Mouse (Mus musculus) hindbrain, embryonic 15.5 days (tissue): Measurements from ENCODE around the gene Hs6st3. TPM values are rescaled to one million over a fixed set of nuclear protein-coding genes. Genes with fewer than 3 reads are reported as not detected.
A peak's percentile ranks its signal among the peaks of the same experiment; 100 is the strongest.

ENCODE experiments used
- ATAC-seq: fragments of 200-750 bp; cut with Nextera tagmentation; 2 replicates; pipeline ENCODE4 v1.8.0; 2017; ENCODE audit warnings: low read depth, moderate number of reproducible peaks, moderate TSS enrichment; ENCODE audit not compliant: low FRiP score
- H3K27ac ChIP-seq: fragments of 300-500 bp; sonication (generic); replicated peaks from 2 replicates; pipeline ENCODE4 v1.5.1; 2015; ENCODE audit warnings: mild to moderate bottlenecking, inconsistent platforms
- H3K27me3 ChIP-seq: fragments of 300-500 bp; sonication (generic); 2 replicates; pipeline ENCODE4 v1.6.1; 2015; ENCODE audit warnings: control low read depth, inconsistent platforms
- H3K36me3 ChIP-seq: fragments of 300-500 bp; sonication (generic); 2 replicates; pipeline ENCODE4 v1.6.1; 2015; ENCODE audit warnings: control low read depth, inconsistent platforms
- H3K4me1 ChIP-seq: fragments of 300-500 bp; sonication (generic); replicated peaks from 2 replicates; pipeline ENCODE4 v1.6.1; 2015; ENCODE audit warnings: control low read depth, inconsistent platforms
- H3K4me2 ChIP-seq: fragments of 300-500 bp; sonication (generic); 2 replicates; pipeline ENCODE4 v1.6.1; 2015; ENCODE audit warnings: moderate library complexity, mild to moderate bottlenecking, inconsistent platforms
- H3K4me3 ChIP-seq: fragments of 300-500 bp; sonication (generic); 2 replicates; pipeline ENCODE4 v1.5.1; 2015; ENCODE audit warnings: mild to moderate bottlenecking, inconsistent platforms
- H3K9ac ChIP-seq: fragments of 300-500 bp; sonication (generic); 2 replicates; pipeline ENCODE4 v1.6.1; 2015; ENCODE audit warnings: inconsistent platforms
- H3K9me3 ChIP-seq: fragments of 300-500 bp; sonication (generic); 2 replicates; pipeline ENCODE4 v1.6.1; 2016; ENCODE audit warnings: control low read depth, inconsistent platforms
- WGBS: fragments of 180-500 bp; shearing (Covaris S2); methylation state at CpG from one replicate; pipeline ENCODE4 v1.1.7; 2015; 5-methylcytosine and 5-hydroxymethylcytosine counted together
- polyA plus RNA-seq: library from polyadenylated mRNA; unstranded; fragments of >200 nt; fragmentation: Nextera tagmentation; extraction: Ambion mirVana; gene quantifications from 2 replicates; pipeline ENCODE4 v1.2.1, GENCODE M21; 2015

Hs6st3 gene
- polyA plus RNA-seq, 1 experiment from 2014 or later = 3.0 TPM

GRCm38 (mm10) chr14:119466899-119467588 is 328.9 kb downstream of the Hs6st3 start:
- Histone ChIP-seq H3K27me3 (no peaks in the 10 kb centered on the region), H3K4me3 (no peak overlapping the region), H3K27ac (no peak overlapping the region), H3K4me2 (no peak overlapping the region), H3K36me3 (no peaks in the 10 kb centered on the region), H3K9ac (no peak overlapping the region), H3K4me1 (no peaks in the 10 kb centered on the region), H3K9me3 (no peaks in the 10 kb centered on the region)
- 71% methylated on average over 5 of the region's 5 CpGs for WGBS
- ATAC-seq = no peak

- Histone ChIP-seq H3K27me3 (no peaks in the 10 kb centered on the region), H3K4me2 (no peak overlapping the region), H3K9me3 (no peaks in the 10 kb centered on the region), H3K4me1 (no peaks in the 10 kb centered on the region), H3K36me3 (no peaks in the 10 kb centered on the region), H3K9ac (no peak overlapping the region), H3K27ac (no peak overlapping the region), H3K4me3 (no peak overlapping the region)
- 91% methylated on average over 9 of the region's 9 CpGs for WGBS
- ATAC-seq = no peak
Measured at GRCm38 (mm10) chr14:119476582-119476981, 338.4 kb downstream of the Hs6st3 start.

- no peak overlapping the region for H3K4me2 ChIP-seq
- no peaks in the 10 kb centered on the region for H3K4me1 ChIP-seq
- H3K27me3 ChIP-seq = no peaks in the 10 kb centered on the region
- H3K9me3 ChIP-seq = no peaks in the 10 kb centered on the region
- H3K9ac ChIP-seq = no peak overlapping the region
- no peaks in the 10 kb centered on the region for H3K36me3 ChIP-seq
- 69% methylated on average over 4 of the region's 4 CpGs for WGBS
- H3K27ac ChIP-seq = no peak overlapping the region
- no peak for ATAC-seq
- H3K4me3 ChIP-seq = no peak overlapping the region
Measured at GRCm38 (mm10) chr14:119477836-119478235, 339.7 kb downstream of the Hs6st3 start.

- H3K9ac ChIP-seq = no peak overlapping the region
- no peaks in the 10 kb centered on the region for H3K9me3 ChIP-seq
- WGBS = 83% methylated on average over 5 of the region's 5 CpGs
- H3K27ac ChIP-seq = no peak overlapping the region
- H3K36me3 ChIP-seq = no peaks in the 10 kb centered on the region
- H3K27me3 ChIP-seq = no peaks in the 10 kb centered on the region
- H3K4me3 ChIP-seq = no peak overlapping the region
- no peak overlapping the region for H3K4me2 ChIP-seq
- no peaks in the 10 kb centered on the region for H3K4me1 ChIP-seq
- no peak for ATAC-seq
Measured at GRCm38 (mm10) chr14:119488978-119489703, 351.0 kb downstream of the Hs6st3 start.

- WGBS = 60% methylated on average over 5 of the region's 5 CpGs
- H3K9ac ChIP-seq = no peak overlapping the region
- no peak overlapping the region for H3K4me2 ChIP-seq
- no peaks in the 10 kb centered on the region for H3K9me3 ChIP-seq
- no peak overlapping the region for H3K4me3 ChIP-seq
- H3K36me3 ChIP-seq = no peaks in the 10 kb centered on the region
- no peak overlapping the region for H3K27ac ChIP-seq
- H3K4me1 ChIP-seq = no peaks in the 10 kb centered on the region
- no peaks in the 10 kb centered on the region for H3K27me3 ChIP-seq
- ATAC-seq = no peak
Measured at GRCm38 (mm10) chr14:119520632-119521031, 382.5 kb downstream of the Hs6st3 start.

- no peak overlapping the region for H3K27ac ChIP-seq
- H3K4me3 ChIP-seq = no peak overlapping the region
- H3K9me3 ChIP-seq = no peaks in the 10 kb centered on the region
- no peak overlapping the region for H3K9ac ChIP-seq
- no peak overlapping the region for H3K4me2 ChIP-seq
- ATAC-seq = no peak
- H3K27me3 ChIP-seq = no peaks in the 10 kb centered on the region
- 93% methylated on average over 1 of the region's 1 CpGs for WGBS
- H3K36me3 ChIP-seq = no peaks in the 10 kb centered on the region
- H3K4me1 ChIP-seq = no peaks in the 10 kb centered on the region
Measured at GRCm38 (mm10) chr14:119521056-119521455, 382.9 kb downstream of the Hs6st3 start.

- H3K9ac ChIP-seq = no peak overlapping the region
- WGBS = 64% methylated on average over 13 of the region's 13 CpGs
- no peak overlapping the region for H3K27ac ChIP-seq
Measured at GRCm38 (mm10) chr14:119532889-119533546, 394.9 kb downstream of the Hs6st3 start.

GRCm38 (mm10) chr14:119540505-119540904 is 402.4 kb downstream of the Hs6st3 start:
- no peaks in the 10 kb centered on the region for H3K4me1 ChIP-seq
- no peaks in the 10 kb centered on the region for H3K27me3 ChIP-seq
- H3K36me3 ChIP-seq = no peaks in the 10 kb centered on the region
- no peak overlapping the region for H3K27ac ChIP-seq
- no peak overlapping the region for H3K4me3 ChIP-seq
- no peak overlapping the region for H3K9ac ChIP-seq
- WGBS = 90% methylated on average over 5 of the region's 5 CpGs
- no peaks in the 10 kb centered on the region for H3K9me3 ChIP-seq
- no peak for ATAC-seq
- no peak overlapping the region for H3K4me2 ChIP-seq

More at GRCm38 (mm10) chr14:119532889-119533546, 394.9 kb downstream of the Hs6st3 start:
- Histone ChIP-seq H3K9me3 (no peaks in the 10 kb centered on the region), H3K4me3 (no peak overlapping the region), H3K36me3 (no peaks in the 10 kb centered on the region), H3K27me3 (no peaks in the 10 kb centered on the region), H3K4me2 (peak overlapping the region; percentile 28), H3K4me1 (no peaks in the 10 kb centered on the region; the same call in 1 of the 2 replicates)
- ATAC-seq = no peak

GRCm38 (mm10) chr14:119544596-119544995 is 406.5 kb downstream of the Hs6st3 start:
- H3K9ac ChIP-seq = no peak overlapping the region

GRCm38 (mm10) chr14:119558356-119558755 is 420.2 kb downstream of the Hs6st3 start:
- Histone ChIP-seq H3K36me3 (no peaks in the 10 kb centered on the region), H3K4me1 (0 out of 2 replicates have a peak, but pooled peaks cover 4% of the 10 kb centered on the region), H3K4me3 (no peak overlapping the region), H3K4me2 (no peak overlapping the region), H3K9ac (no peak overlapping the region), H3K27ac (no peak overlapping the region), H3K27me3 (no peaks in the 10 kb centered on the region), H3K9me3 (no peaks in the 10 kb centered on the region)
- WGBS = 89% methylated on average over 4 of the region's 4 CpGs
- no peak for ATAC-seq

More at GRCm38 (mm10) chr14:119544596-119544995, 406.5 kb downstream of the Hs6st3 start:
- no peak overlapping the region for H3K27ac ChIP-seq
- no peaks in the 10 kb centered on the region for H3K9me3 ChIP-seq
- WGBS = 80% methylated on average over 3 of the region's 3 CpGs
- no peaks in the 10 kb centered on the region for H3K36me3 ChIP-seq
- no peaks in the 10 kb centered on the region for H3K27me3 ChIP-seq
- no peaks in the 10 kb centered on the region for H3K4me1 ChIP-seq
- ATAC-seq = no peak
- no peak overlapping the region for H3K4me2 ChIP-seq
- no peak overlapping the region for H3K4me3 ChIP-seq

- 0 out of 2 replicates have a peak overlapping the region, but pooled peaks have one; percentile 8 for H3K4me2 ChIP-seq
- H3K4me3 ChIP-seq = no peak overlapping the region
- no peaks in the 10 kb centered on the region for H3K27me3 ChIP-seq
- no peak overlapping the region for H3K9ac ChIP-seq
- no peak overlapping the region for H3K27ac ChIP-seq
- H3K36me3 ChIP-seq = no peaks in the 10 kb centered on the region
- ATAC-seq = peak; percentile 68
- H3K4me1 ChIP-seq = peaks cover 8% of the 10 kb centered on the region
- no peaks in the 10 kb centered on the region for H3K9me3 ChIP-seq
- WGBS = 22% methylated on average over 10 of the region's 10 CpGs
Measured at GRCm38 (mm10) chr14:119582039-119582508, 443.9 kb downstream of the Hs6st3 start.

GRCm38 (mm10) chr14:119585069-119585468 is 446.9 kb downstream of the Hs6st3 start:
- Histone ChIP-seq H3K27ac (no peak overlapping the region), H3K9ac (no peak overlapping the region)

More at GRCm38 (mm10) chr14:119585069-119585468, 446.9 kb downstream of the Hs6st3 start:
- H3K4me3 ChIP-seq = no peak overlapping the region
- no peaks in the 10 kb centered on the region for H3K27me3 ChIP-seq
- H3K36me3 ChIP-seq = no peaks in the 10 kb centered on the region
- ATAC-seq = no peak
- H3K9me3 ChIP-seq = no peaks in the 10 kb centered on the region
- whole genome bisulfite sequencing = 82% methylated on average over 4 of the region's 4 CpGs
- H3K4me1 ChIP-seq = peaks cover 8% of the 10 kb centered on the region
- H3K4me2 ChIP-seq = no peak overlapping the region
